Mouse (Mus musculus) T-helper 2 cell (primary cell): ENCODE results near the gene Otog.

ENCODE experiments used
- in situ Hi-C: fragments of 300-600 bp; cut with MboI, MseI; formaldehyde crosslinking; loops from one replicate; pipeline ENCODE4 v1.15.1; 2025; ENCODE audit warnings: high pct_unique_total_duplicates

Otog gene

DNA sequence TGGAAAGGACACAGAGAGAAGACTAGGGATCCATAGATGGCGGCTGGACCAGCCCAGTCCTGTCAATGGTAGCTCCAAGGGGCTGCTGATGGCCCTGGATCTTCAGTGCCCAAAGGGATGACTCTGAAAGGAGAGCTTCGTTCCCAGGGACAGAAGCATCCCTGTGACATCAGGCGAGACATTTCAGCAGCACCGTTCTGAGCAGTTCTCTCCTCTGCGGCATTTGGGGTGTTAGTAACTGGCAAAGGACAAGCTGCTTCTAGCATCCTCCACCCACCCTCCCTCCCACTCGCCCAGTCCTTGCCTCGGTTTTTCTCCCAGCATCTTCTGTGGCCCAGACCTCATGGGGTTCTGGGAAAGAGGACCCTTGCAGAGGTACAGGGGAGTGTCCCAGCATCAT, 41.5 kb downstream of the Otog start:
- in situ Hi-C loops, result no loop called here

DNA sequence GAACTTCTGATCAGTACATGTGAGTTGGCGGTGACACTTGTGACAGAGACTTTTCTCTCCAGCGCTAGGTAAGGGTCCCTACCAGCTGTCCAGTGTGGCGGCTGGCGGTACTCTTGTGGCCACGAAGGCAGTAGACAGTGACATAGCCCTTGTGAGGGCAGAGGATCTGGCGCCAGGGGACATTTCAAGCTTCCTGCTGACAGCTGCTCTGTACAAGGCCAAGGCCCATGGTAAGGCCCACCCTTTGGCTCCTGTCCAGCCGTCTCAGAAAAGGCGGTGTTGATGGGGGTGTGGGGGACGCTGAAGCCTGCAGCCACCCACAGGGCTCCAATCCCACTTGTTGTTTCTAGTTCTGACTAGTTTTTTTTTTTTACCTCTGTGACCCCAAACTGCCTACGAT, 42.9 kb downstream of the Otog start:
- in situ Hi-C loops, result no loop called here

DNA sequence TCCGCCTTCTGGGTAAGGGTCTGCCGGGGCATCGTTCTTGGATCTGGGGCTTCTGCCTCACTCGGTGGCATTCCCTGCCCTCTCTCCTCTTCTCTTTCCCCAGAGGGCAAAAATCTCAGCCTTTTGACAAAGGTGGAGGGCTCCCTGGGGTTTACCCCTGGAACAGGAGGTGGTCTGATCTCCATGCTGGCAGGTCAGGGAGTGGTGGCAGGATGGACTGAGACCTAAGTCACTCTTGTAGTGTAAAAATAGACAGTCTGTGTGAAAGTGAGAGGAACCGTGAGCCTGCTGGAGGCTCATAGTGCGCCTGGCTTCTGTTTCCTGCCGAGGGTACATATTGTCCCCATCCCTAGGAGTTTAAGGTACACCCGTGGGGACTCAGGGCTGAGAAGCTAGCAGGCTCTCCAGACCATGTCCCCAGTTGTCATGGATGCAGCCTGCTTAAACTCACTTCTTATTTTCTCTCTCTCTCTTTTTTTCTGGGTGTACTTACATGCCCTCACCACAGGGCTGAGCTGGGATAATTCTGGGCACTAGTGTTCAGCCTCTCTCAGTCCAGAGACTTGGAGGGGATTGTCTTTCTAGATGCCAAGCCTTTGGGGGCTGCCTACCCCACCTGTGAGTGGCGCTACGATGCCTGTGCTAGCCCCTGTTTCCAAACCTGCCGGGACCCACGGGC, 44.5 kb downstream of the Otog start:
- in situ Hi-C loops, result no loop called here

DNA sequence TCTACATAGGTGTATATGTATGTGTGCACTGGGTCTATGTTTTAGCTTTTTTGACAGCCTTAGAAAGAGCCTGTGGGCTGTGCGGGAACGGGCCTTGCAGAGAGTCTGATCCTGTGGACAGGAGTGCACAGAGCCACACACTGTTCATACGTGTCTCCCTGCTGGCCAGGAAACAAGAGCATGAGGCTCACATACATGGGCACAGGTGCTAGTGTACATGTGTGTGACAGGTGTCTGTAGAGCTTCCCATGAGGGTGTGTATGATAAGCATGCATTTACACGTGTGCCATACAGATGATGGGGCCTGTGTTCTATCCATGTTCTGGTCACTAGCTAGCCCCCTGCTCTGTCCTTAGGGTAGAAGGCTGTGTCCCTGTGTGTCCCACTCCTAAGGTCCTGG, 45.6 kb downstream of the Otog start:
- in situ Hi-C loops, result no loop called here

DNA sequence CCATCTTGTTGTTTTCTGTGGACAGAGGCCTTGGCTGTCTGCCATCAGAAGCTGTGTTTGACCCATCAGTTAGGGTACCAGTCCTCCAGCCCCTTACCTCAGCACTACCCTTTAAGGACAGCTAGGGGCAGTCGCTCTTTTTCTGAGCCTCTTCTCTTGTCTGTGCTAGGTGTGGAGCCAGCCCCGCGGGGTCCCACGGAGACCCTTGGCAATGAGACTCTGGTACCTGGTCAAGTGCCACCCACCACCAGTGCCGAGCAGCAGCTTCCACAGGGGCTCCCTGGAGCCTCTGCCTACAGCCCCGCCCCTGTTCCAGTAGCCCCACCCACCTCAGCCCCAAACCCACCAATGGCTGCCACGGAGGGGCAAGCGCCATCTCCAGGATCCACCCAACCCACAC, 46.3 kb downstream of the Otog start:
- in situ Hi-C loops, result no loop called here

DNA sequence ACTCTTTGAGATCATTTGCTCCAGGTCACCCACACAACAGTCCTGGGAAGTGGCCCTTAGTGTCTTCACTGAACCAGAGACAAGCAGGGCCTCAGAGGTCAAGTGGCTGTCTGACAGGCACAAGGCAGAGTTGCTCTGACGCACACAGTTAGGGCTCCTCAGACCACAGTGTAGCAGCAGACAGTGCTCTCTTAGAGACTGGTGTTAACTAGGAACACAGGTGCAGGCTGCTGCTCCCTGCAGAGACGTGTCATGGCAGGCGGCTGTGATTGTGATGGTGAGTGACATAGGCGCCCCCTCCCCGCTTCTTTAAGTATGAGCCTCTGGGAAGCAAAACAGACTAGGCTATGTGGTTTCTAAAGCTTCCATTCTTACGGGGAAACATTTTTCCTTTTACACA, 55.5 kb downstream of the Otog start:
- in situ Hi-C loops, result no loop called here

DNA sequence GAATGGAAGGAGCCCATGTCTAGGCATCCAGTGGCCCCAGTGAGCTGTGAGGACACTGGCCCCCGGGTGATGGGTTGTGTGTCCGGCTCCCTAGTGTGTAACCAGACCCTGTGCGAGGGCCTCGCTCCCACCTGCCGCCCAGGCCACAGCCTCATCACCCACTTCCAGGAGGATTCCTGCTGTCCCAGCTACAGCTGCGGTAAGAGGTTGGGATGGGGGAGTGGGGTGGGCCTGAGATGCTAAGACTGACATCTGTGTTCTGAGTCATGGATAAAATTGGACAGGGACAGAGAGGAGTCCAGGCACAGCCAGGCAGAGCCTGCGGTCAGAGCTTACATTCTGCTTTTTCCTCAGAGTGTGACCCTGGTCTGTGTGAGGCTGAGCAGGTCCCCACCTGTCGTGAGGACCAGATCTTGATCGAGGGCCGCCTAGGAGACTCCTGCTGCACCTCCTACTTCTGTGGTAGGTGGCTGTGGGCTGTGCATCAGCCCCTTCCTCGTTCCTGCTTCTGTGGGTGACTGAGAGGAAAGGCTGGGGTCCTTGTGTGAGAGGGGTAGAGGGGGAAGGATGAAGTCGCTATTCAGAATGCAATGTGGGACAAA, 60.3 kb downstream of the Otog start:
- in situ Hi-C loops, result no loop called here

DNA sequence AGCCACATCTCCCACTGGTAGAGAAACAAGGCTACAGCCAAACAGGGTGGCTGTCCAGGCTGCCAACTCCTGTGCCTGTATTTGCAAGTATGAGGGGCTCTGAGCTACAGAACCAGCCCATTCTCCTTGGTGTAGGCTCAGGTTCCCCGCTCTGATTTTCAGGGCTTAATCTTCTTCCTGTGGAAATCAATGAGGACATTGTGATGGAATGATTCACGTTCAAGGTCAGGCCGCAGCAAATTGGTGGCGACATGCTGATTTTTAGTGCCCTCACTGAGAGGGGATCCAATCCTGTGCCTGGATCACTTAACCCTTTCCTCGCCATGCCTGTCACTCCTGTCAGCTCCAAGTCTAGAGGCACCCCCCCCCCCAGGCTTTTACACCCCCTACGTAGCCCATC, 72.7 kb downstream of the Otog start:
- in situ Hi-C loops, result no loop called here

DNA sequence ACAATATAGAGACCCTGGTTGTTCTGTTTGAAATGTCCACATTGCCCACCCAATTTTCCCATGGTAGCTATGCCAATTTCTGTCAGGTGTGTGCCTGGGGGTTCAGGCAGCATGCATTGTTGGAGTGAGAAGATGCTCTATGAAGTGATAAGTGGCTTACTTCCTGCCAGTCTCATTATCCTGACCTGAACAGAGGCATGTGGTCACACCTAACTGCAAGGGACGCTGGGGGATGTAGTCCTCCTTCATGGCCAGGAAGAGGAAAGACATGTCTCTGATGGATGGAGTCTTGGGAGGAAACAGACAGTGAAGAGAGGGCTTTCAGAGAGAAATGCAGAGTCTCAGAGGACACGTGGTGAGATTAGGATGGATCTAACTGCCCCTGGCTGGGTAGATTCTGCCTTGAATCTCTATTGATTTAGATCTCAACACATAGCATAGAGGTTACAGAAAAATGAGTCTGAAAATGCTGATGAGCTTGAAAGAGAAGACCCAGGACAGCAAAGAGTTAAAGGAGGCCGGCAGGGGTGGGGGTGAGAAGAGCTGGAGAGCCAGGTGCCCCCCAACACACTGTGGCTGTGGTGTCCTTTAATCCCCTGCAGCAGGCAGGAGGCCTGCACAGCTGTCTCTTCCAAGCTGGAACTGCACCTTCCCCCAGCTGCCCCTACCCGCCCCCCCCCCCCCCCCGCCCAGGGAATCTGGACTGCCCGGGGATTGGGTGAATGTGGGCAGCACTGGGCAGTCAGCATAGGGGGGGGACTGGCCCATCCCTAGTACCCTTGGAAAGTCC, 73.6 kb downstream of the Otog start:
- in situ Hi-C loops, result no loop called here

DNA sequence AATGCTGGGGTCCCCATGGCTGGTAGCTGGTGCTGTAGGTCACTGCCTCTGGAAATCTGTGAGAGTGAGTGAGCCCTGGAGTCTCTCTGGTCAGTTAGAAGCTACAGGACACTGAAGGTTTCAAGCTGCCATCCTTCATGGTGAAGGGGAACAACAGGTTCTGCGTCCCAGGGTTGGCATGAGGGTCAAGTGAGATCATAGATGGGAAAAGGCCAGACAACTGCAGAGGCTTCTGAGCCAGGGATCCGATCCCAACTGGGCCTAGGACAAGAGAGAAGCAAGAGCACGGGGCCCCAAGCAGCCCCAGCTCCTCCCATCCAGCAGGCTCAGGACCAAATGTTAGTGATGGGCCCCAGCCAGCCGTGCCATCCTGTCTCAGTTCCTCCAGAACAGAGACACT, 74.9 kb downstream of the Otog start:
- in situ Hi-C loops, result no loop called here

DNA sequence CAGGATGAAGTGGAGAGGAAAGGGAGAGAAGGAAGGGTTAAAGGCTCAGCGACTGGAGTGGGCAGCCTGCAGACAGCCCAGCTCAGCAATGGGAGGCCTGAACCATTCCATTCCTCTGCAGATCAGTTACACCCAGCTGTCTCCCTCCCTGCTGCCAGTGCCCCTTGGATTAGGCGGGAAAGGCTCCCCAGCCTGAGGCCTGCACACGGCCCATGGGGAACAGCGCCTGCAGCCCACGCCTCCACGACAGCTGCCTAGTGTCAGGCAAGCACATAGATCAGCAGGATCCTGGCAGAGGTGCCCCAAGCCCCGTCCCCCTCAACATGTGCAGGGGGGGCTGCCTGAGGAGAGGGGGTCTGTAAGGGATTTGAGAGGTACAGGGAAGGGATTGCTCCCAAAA, 76.2 kb downstream of the Otog start:
- in situ Hi-C loops, result no loop called here

DNA sequence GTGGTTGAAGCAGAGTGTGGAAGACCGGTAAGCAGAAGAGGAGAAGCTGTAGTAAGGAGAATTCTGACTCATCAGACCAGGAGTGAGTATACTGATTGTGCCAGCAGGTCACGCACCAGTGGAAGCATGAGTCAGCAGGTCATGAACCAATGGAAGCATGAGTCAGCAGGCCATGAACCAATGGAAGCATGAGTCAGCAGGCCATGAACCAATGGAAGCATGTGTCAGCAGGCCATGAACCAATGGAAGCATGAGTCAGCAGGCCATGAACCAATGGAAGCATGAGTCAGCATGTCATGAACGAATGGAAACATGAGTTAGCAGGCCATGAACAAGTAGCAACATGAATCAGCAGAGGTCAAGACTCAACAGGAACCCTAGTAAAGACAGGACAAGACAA, 80.5 kb downstream of the Otog start:
- in situ Hi-C loops, result no loop called here

DNA sequence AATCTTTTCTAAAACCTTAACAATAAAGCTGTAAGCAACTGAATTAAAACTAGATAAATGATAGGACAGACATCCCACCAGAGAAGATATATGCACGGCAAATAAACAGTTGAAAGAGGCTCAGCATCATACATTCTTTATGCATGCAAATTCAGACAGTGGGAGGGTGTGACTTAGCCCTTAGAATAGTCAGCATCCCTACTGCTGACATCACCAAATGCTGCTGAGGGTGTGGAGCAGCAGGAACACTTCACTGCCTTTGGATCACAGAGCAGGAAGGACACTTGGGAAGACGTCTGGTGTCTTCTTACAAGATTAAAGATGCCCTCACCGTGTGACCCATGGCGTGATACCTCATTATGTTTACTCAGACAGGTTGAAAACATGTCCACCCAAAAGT, 87.1 kb downstream of the Otog start:
- in situ Hi-C loops, result no loop called here

DNA sequence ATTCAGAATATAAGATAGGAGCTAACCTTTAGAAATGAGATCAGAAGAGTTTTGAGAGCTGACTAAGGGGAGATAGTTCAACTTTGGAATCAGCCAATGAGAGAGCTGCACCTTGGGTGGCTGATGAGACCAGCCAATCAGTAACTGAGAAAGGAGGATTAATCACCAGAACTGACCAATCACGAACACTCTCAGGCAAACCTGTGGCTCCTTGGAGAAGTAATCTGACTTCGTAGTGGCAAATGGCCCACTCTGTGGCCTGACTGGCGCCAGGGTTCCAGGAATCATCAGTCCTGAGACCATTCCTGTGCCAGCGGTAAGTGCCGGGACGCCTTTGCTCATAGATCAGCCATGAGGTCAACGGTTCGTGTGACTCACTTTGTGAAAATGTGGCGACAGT, 96.6 kb downstream of the Otog start:
- in situ Hi-C loops, result no loop called here

DNA sequence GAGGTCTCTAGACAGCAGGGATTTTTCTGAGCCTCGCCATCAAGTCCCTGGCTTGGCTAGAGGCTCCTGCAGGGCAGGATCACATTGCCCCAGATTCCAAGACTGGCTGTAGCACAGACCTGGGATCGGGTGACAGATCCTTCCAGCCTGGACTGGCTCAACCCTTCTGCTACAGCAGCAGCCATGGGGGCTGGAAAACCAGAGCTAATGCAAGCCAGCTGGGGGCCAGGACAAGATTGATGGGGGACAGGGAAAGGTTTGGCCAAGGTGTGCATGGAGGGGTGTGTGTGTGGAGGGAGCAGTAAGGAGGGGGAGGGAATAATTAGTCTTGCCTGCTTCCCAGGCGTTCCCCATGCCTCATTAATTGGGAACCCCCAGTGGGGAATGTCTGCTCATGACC, 99.0 kb downstream of the Otog start:
- in situ Hi-C loops, result no loop called here

DNA sequence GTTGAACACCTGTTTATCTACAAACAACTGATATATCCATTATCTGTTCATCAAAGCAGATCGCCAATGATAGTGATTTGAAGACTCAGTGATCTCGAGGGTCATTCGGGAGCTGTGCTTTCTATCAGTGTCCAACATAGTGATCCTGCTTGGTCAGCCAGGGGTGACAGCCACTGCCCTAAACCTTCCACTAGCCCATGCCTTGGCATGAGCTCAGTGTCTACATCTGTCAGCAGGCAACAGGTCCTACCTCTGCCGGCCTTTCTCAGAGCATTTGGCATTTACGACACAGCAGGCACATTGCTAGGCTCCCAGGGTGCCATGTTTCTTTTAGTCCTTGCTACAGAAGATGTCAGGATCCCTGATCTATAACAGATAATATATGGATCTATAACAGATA, 99.5 kb downstream of the Otog start:
- in situ Hi-C loops, result no loop called here

DNA sequence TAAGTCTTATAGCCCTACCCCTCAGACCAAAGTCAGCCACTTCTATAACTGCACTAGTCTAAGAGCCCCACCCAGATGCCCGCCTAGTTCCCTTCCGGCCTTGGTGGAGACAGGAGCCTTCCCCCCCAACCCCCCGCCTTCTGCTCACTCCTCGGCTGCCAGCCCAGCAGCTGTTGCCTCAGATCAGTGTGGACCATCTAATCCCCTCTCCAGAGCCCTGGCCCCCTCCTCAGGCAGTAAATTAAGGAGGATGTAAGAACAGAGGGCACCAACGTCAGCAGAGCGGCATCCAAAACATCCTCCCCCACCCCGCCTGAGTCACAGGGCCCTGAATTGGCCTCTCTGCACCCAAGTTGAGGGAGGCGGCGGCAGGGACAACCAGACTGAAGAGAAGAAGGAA, 100.7 kb downstream of the Otog start:
- in situ Hi-C loops, result no loop called here

DNA sequence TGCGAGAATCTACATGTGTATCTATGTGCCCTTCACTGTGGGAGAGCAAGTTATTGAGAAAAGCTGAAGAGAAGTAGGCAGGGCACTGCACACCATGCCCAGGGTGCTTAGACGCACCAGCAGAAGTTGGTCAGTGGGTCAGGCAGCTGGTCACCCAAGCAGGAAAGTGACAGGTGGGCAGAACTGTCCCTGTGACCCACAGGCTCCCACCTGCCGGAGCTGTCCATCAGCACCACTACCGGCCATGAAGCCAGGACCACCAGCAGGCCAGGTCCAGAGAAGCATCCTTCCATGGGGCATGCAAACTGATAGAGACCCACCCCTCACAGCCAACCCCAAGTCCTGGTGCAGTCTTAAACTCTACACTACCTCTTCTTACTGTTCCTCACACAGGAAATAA, 106.9 kb downstream of the Otog start:
- in situ Hi-C loops, result no loop called here

DNA sequence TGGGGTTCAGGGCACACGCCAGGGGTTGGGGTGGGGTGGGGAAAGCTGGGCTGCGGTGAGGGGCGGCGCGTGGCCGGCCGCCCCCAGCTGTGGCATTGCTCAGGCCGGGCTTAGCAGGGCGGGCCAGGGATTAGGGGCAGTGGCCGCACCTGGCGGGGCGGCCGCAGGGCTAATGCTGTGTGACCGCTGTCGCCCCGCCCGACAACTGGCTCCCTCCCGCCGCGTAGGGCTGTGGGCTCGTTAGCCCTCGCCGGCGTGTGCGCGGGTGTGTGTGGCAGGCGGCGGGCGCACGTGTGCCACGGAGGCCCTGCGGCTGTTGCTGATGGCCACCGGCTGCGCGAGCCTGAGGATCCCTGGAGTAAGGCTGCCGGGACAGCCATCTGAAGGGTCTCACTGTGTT, 108.0 kb downstream of the Otog start:
- in situ Hi-C loops, result no loop called here

DNA sequence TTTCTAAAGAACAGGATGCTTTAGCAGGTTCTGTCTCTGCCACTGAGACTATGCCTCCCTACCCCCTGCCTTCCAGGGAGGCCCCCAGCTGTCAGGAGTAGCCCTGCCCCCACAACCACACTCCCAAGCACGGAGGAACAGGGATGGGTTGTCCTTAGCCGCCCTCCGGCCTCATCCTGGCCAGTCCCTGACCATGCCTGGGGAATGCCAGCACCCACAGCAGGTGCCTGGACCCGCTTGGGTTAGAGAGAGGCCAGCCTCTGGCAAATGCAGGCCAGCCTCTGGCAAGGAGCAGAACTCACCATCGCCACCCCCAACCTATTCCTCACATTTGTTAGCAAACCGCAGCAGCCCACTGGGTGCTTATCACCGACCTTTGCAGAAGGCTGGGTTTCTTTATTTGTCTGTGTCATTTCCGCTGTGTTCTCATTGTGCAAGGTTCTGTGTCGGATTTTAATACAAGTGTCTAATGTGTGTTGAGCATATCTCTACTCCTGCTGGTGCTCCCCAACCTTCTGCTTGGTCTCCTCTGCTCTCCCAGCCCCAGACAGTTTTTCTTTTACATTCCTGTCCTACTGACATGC, 109.4 kb downstream of the Otog start:
- in situ Hi-C loops, result no loop called here

DNA sequence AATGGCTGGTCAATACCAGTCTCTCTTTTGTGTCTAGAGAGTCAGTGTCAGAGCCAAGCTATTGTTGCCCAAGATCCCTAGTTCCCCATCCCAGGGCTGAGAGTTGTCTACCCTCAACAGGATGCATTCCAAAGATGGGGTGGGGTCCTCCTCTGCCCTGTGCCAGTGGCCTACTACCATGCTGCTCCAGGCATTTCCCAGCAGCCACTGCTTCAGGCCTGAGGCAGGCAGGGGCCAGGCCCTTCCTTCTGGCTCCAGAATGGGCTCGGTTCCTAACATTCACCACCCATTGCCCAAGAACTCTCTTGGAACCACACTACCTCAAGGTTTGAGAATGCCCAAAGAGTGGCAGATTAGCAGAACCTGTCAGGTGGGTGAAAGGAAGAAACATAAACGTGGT, 112.0 kb downstream of the Otog start:
- in situ Hi-C loops, result no loop called here

DNA sequence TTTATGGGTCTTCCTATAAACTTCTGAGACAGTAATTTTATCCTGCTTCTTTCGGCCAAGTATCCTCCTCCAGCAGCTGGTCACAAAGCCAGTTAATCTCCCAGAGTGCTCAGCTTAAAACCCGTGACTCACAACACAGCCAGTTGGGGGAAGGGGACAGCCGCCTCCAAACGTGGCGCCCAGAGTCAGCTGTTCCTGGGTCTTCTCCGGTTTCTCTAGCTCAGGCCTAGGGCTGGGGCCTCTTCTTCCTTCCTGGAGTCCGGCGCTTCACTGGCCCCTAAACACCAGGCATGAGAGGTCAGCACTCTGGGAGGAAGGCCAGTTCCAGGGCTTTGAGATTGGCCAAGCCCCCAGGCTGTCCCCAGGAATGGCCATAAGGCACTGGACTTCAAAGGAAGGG, 112.4 kb downstream of the Otog start:
- in situ Hi-C loops, result no loop called here

DNA sequence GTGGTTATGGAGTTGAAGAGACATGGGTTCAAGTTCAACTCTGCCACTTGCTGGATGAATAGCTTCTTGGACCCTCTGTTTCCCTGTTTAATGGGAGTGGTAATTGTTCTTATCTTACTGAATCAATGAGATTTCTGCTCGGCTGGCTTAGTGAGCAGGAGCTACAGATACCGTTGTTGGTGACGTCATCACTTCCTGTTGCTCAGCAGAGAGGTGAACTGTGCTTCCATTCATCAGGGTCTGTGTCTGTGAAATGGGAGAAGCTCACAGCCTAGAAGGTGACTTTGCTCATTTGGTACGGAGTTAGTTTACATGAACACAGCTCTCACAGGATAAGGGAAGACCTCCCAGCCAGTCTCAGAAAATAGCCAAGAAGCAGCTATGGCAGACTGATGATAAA, 113.1 kb downstream of the Otog start:
- in situ Hi-C loops, result no loop called here
